Mouse (Mus musculus): ENCODE data around the gene Grpel1.

The Grpel1 gene

GRCm38 (mm10) chr5:36493919-36494318 lies 29.1 kb downstream of the Grpel1 start:
- in situ Hi-C loops (cut with MboI; ENCODE audit: unreplicated experiment in 2 of 2), result no loop called here

- in situ Hi-C loops (cut with MboI; ENCODE audit: unreplicated experiment in 2 of 2), result no loop called here
Observed at GRCm38 (mm10) chr5:36494709-36495108, 29.9 kb downstream of the Grpel1 start.

GRCm38 (mm10) chr5:36505235-36505634 lies 40.4 kb downstream of the Grpel1 start:
- in situ Hi-C loops (cut with MboI; ENCODE audit: unreplicated experiment in 2 of 2), result no loop called here

GRCm38 (mm10) chr5:36505643-36506042 lies 40.8 kb downstream of the Grpel1 start:
- in situ Hi-C loops (cut with MboI; ENCODE audit: unreplicated experiment in 2 of 2), result no loop called here

GRCm38 (mm10) chr5:36508351-36508750 lies 43.6 kb downstream of the Grpel1 start:
- in situ Hi-C loops (cut with MboI; ENCODE audit: unreplicated experiment in 2 of 2), result no loop called here

- in situ Hi-C loops (cut with MboI; ENCODE audit: unreplicated experiment in 2 of 2), result no loop called here
Observed at GRCm38 (mm10) chr5:36510956-36511355, 46.2 kb downstream of the Grpel1 start.

- in situ Hi-C loops (cut with MboI; ENCODE audit: unreplicated experiment in 2 of 2), result no loop called here
Observed at GRCm38 (mm10) chr5:36515126-36515525, 50.3 kb downstream of the Grpel1 start.

- in situ Hi-C loops (cut with MboI; ENCODE audit: unreplicated experiment in 2 of 2), result no loop called here
Observed at GRCm38 (mm10) chr5:36515558-36515957, 50.8 kb downstream of the Grpel1 start.

- in situ Hi-C loops (cut with MboI; ENCODE audit: unreplicated experiment in 2 of 2), result no loop called here
Observed at GRCm38 (mm10) chr5:36517596-36517995, 52.8 kb downstream of the Grpel1 start.

GRCm38 (mm10) chr5:36519751-36520150 lies 55.0 kb downstream of the Grpel1 start:
- in situ Hi-C loops (cut with MboI; ENCODE audit: unreplicated experiment in 2 of 2), result no loop called here

GRCm38 (mm10) chr5:36522782-36523181 lies 58.0 kb downstream of the Grpel1 start:
- in situ Hi-C loops (cut with MboI; ENCODE audit: unreplicated experiment in 2 of 2), result no loop called here

- in situ Hi-C loops (cut with MboI; ENCODE audit: unreplicated experiment in 2 of 2), result no loop called here
Observed at GRCm38 (mm10) chr5:36523219-36523703, 58.5 kb downstream of the Grpel1 start.

Measured in v-Abl transformed pro-B cells (cell line).